Mouse (Mus musculus): ENCODE data around the gene Pacrg. TPM values are rescaled to one million over a fixed set of nuclear protein-coding genes. Genes with fewer than 3 reads are reported as not detected.

Gene Pacrg
- total RNA-seq, 2 experiments from 2014 or later = not detected

GRCm38 (mm10) chr17:10469874-10470568, 370.1 kb downstream of the Pacrg start:
- ATAC-seq (replicated peaks; ENCODE audit: low FRiP score, poor library complexity, severe bottlenecking) = no peak

- no peak for ATAC-seq (replicated peaks; ENCODE audit: low FRiP score, poor library complexity, severe bottlenecking)
These were observed 373.0 kb downstream of the Pacrg start for GRCm38 (mm10) chr17:10467102-10467501.

GRCm38 (mm10) chr17:10465467-10465866, 374.6 kb downstream of the Pacrg start:
- ATAC-seq (replicated peaks; ENCODE audit: low FRiP score, poor library complexity, severe bottlenecking) = no peak

- ATAC-seq (replicated peaks; ENCODE audit: low FRiP score, poor library complexity, severe bottlenecking) = no peak
These were observed 375.4 kb downstream of the Pacrg start for GRCm38 (mm10) chr17:10464700-10465099.

- no peak for ATAC-seq (replicated peaks; ENCODE audit: low FRiP score, poor library complexity, severe bottlenecking)
These were observed 376.5 kb downstream of the Pacrg start for GRCm38 (mm10) chr17:10463626-10464025.

- ATAC-seq (replicated peaks; ENCODE audit: low FRiP score, poor library complexity, severe bottlenecking) = no peak
These were observed 379.2 kb downstream of the Pacrg start for GRCm38 (mm10) chr17:10460916-10461315.

- no peak for ATAC-seq (replicated peaks; ENCODE audit: low FRiP score, poor library complexity, severe bottlenecking)
These were observed 381.4 kb downstream of the Pacrg start for GRCm38 (mm10) chr17:10458743-10459142.

- ATAC-seq (replicated peaks; ENCODE audit: low FRiP score, poor library complexity, severe bottlenecking) = no peak
These were observed 383.7 kb downstream of the Pacrg start for GRCm38 (mm10) chr17:10456409-10456808.

- no peak for ATAC-seq (replicated peaks; ENCODE audit: low FRiP score, poor library complexity, severe bottlenecking)
These were observed 384.1 kb downstream of the Pacrg start for GRCm38 (mm10) chr17:10455961-10456360.

GRCm38 (mm10) chr17:10454406-10454805, 385.7 kb downstream of the Pacrg start:
- ATAC-seq (replicated peaks; ENCODE audit: low FRiP score, poor library complexity, severe bottlenecking) = no peak

GRCm38 (mm10) chr17:10452801-10453200, 387.3 kb downstream of the Pacrg start:
- no peak for ATAC-seq (replicated peaks; ENCODE audit: low FRiP score, poor library complexity, severe bottlenecking)

- no peak for ATAC-seq (replicated peaks; ENCODE audit: low FRiP score, poor library complexity, severe bottlenecking)
These were observed 388.6 kb downstream of the Pacrg start for GRCm38 (mm10) chr17:10451306-10452077.

GRCm38 (mm10) chr17:10449800-10450299, 390.3 kb downstream of the Pacrg start:
- ATAC-seq (replicated peaks; ENCODE audit: low FRiP score, poor library complexity, severe bottlenecking) = no peak

- no peak for ATAC-seq (replicated peaks; ENCODE audit: low FRiP score, poor library complexity, severe bottlenecking)
These were observed 391.7 kb downstream of the Pacrg start for GRCm38 (mm10) chr17:10448417-10448816.

- no peak for ATAC-seq (replicated peaks; ENCODE audit: low FRiP score, poor library complexity, severe bottlenecking)
These were observed 398.5 kb downstream of the Pacrg start for GRCm38 (mm10) chr17:10441501-10442111.

- ATAC-seq (replicated peaks; ENCODE audit: low FRiP score, poor library complexity, severe bottlenecking) = no peak
These were observed 399.1 kb downstream of the Pacrg start for GRCm38 (mm10) chr17:10440961-10441360.

GRCm38 (mm10) chr17:10439815-10440214, 400.3 kb downstream of the Pacrg start:
- ATAC-seq (replicated peaks; ENCODE audit: low FRiP score, poor library complexity, severe bottlenecking) = no peak

- ATAC-seq (replicated peaks; ENCODE audit: low FRiP score, poor library complexity, severe bottlenecking) = no peak
These were observed 405.2 kb downstream of the Pacrg start for GRCm38 (mm10) chr17:10434867-10435266.

GRCm38 (mm10) chr17:10432525-10433180, 407.5 kb downstream of the Pacrg start:
- no peak for ATAC-seq (replicated peaks; ENCODE audit: low FRiP score, poor library complexity, severe bottlenecking)

GRCm38 (mm10) chr17:10431849-10432524, 408.1 kb downstream of the Pacrg start:
- ATAC-seq (replicated peaks; ENCODE audit: low FRiP score, poor library complexity, severe bottlenecking) = no peak

All from erythroblast, adult 5-6 weeks (primary cell).